Mouse (Mus musculus) kidney, embryonic 15.5 days (tissue): ENCODE measurements at regions not wholly inside any gene's neighbourhood (a gene's known extent, or its start where the extent isn't known, plus 50 kb on each side); places are given as distances from the start of the nearest gene placed in this dataset.

ENCODE experiments used
- ATAC-seq: fragments of 200-750 bp; cut with Nextera tagmentation; replicated peaks from 2 replicates; pipeline ENCODE4 v1.8.0; 2017; ENCODE audit warnings: moderate TSS enrichment; ENCODE audit not compliant: low FRiP score
- H3K27ac ChIP-seq: fragments of 300-500 bp; sonication (generic); 2 replicates; pipeline ENCODE4 v1.5.1; 2015; ENCODE audit warnings: mild to moderate bottlenecking, inconsistent platforms
- H3K27me3 ChIP-seq: fragments of 300-500 bp; sonication (generic); 2 replicates; pipeline ENCODE4 v1.6.1; 2015; ENCODE audit warnings: inconsistent platforms
- H3K36me3 ChIP-seq: fragments of 300-500 bp; sonication (generic); 2 replicates; pipeline ENCODE4 v1.6.1; 2015; ENCODE audit warnings: inconsistent platforms
- H3K4me1 ChIP-seq: fragments of 300-500 bp; sonication (generic); 2 replicates; pipeline ENCODE4 v1.6.1; 2015; ENCODE audit warnings: inconsistent platforms
- H3K4me2 ChIP-seq: fragments of 300-500 bp; sonication (generic); 2 replicates; pipeline ENCODE4 v1.6.1; 2015; ENCODE audit warnings: moderate library complexity, mild to moderate bottlenecking, inconsistent platforms
- H3K4me3 ChIP-seq: fragments of 300-500 bp; sonication (generic); replicated peaks from 2 replicates; pipeline ENCODE4 v1.5.1; 2015; ENCODE audit warnings: mild to moderate bottlenecking, inconsistent platforms
- H3K9ac ChIP-seq: fragments of 300-500 bp; sonication (generic); 2 replicates; pipeline ENCODE4 v1.6.1; 2015; ENCODE audit warnings: mild to moderate bottlenecking, inconsistent platforms
- H3K9me3 ChIP-seq: fragments of 300-500 bp; sonication (generic); replicated peaks from 2 replicates; pipeline ENCODE4 v1.6.1; 2016; ENCODE audit warnings: inconsistent platforms
- WGBS: fragments of 180-500 bp; shearing (Covaris S2); methylation state at CpG from one replicate; pipeline ENCODE4 v1.1.7; 2015; ENCODE audit warnings: mixed read lengths; 5-methylcytosine and 5-hydroxymethylcytosine counted together

- no peak overlapping the region for H3K4me3 ChIP-seq
- H3K27ac ChIP-seq, result no peak overlapping the region
- no peak overlapping the region for H3K4me2 ChIP-seq
- WGBS, result 89% methylated on average over 1 of the region's 1 CpGs
- H3K9ac ChIP-seq, result no peak overlapping the region
- H3K27me3 ChIP-seq, result no peaks in the 10 kb centered on the region
- no peaks in the 10 kb centered on the region for H3K36me3 ChIP-seq
- H3K4me1 ChIP-seq, result no peaks in the 10 kb centered on the region
- ATAC-seq, result no peak
- H3K9me3 ChIP-seq, result peaks cover 5% of the 10 kb centered on the region; the same call in 1 of the 2 replicates
These were observed 710.6 kb upstream of the Marcks start for GRCm38 (mm10) chr10:37849291-37849846.

GRCm38 (mm10) chr10:37842820-37843219 is 704.1 kb upstream of the Marcks start:
- no peak overlapping the region for H3K9ac ChIP-seq
- no peaks in the 10 kb centered on the region for H3K9me3 ChIP-seq
- WGBS, result 77% methylated on average over 5 of the region's 5 CpGs

DNA sequence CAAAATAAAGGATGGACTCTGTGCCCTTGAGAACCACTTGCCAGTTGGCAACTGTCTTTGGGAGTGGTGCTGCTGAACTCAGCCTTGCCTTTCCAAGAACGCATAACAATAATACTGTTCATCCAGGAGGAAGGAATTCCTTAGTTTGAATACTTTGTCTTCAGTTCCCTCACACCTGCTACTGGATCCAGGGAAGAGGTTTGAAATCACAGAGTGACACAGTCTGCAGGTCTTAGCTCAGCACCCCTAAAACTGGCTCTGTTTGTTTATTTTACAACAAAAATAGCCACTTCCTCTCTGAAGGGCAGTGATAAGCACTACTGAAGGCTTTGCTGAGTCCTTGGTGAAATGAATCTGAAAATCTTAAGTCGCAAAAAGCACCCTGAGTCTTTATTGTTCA is 703.1 kb upstream of the Marcks start:
- Histone ChIP-seq H3K36me3 (no peaks in the 10 kb centered on the region), H3K27me3 (no peaks in the 10 kb centered on the region), H3K4me1 (no peaks in the 10 kb centered on the region), H3K9ac (no peak overlapping the region), H3K27ac (no peak overlapping the region), H3K4me2 (no peak overlapping the region), H3K4me3 (no peak overlapping the region), H3K9me3 (no peaks in the 10 kb centered on the region)
- no peak for ATAC-seq
- 47% methylated on average over 2 of the region's 2 CpGs for WGBS

More at GRCm38 (mm10) chr10:37842820-37843219, 704.1 kb upstream of the Marcks start:
- no peak overlapping the region for H3K4me2 ChIP-seq
- no peak overlapping the region for H3K4me3 ChIP-seq
- H3K36me3 ChIP-seq, result no peaks in the 10 kb centered on the region
- no peaks in the 10 kb centered on the region for H3K4me1 ChIP-seq
- no peaks in the 10 kb centered on the region for H3K27me3 ChIP-seq
- H3K27ac ChIP-seq, result no peak overlapping the region
- ATAC-seq, result no peak

DNA sequence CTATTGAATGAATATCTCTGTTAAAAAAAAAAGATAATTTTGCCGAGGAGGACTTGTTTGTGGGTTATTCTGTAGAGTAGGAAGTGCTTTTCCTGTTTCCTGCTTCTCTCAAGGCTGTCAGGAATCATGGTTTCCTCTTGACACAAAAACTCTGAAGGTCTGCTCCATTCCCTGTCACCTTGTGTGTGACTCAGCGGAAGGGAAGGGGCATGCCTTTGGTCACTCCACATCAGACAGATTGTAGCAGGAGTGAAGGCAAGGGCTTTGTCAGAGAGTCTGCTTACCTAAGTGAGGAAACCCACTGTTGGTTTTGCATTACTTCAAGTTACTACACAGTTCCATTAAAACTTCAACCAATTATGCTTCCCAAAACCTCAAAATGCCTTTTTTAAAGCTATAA is 699.0 kb upstream of the Marcks start:
- 71% methylated on average over 2 of the region's 2 CpGs for WGBS
- H3K9ac ChIP-seq, result no peak overlapping the region

DNA sequence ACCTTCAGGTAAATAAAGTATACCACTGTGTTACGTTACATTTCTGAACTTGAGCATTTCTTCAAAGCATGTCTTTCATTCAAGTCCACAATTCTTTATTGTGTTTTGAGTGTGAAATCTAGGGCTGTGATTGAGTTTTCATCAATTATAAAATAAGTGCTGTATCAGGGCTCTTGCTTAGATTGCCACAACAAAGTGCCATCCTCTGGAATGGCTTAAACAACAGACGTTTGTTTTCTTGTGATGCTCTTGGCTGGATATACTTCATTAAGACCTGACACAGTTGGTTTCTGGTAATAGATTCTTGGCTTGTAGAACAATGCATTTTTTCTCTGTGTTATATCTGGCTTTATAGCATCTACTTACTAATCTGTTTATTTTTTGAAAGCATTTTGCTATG is 674.3 kb upstream of the Marcks start:
- 0 out of 2 replicates have a peak, but pooled peaks cover 3% of the 10 kb centered on the region for H3K4me1 ChIP-seq
- H3K4me2 ChIP-seq, result no peak overlapping the region
- no peaks in the 10 kb centered on the region for H3K9me3 ChIP-seq
- H3K27ac ChIP-seq, result no peak overlapping the region
- 72% methylated on average over 2 of the region's 2 CpGs for WGBS
- no peak overlapping the region for H3K9ac ChIP-seq
- no peak overlapping the region for H3K4me3 ChIP-seq
- H3K27me3 ChIP-seq, result no peaks in the 10 kb centered on the region
- no peak for ATAC-seq
- H3K36me3 ChIP-seq, result no peaks in the 10 kb centered on the region

More for the DNA sequence above, 699.0 kb upstream of the Marcks start:
- H3K4me1 ChIP-seq, result no peaks in the 10 kb centered on the region
- H3K4me2 ChIP-seq, result no peak overlapping the region
- no peak overlapping the region for H3K4me3 ChIP-seq
- no peaks in the 10 kb centered on the region for H3K36me3 ChIP-seq
- no peaks in the 10 kb centered on the region for H3K27me3 ChIP-seq
- no peak overlapping the region for H3K27ac ChIP-seq
- 0 out of 2 replicates have a peak, but pooled peaks have one; percentile 36 for ATAC-seq
- H3K9me3 ChIP-seq, result no peaks in the 10 kb centered on the region

DNA sequence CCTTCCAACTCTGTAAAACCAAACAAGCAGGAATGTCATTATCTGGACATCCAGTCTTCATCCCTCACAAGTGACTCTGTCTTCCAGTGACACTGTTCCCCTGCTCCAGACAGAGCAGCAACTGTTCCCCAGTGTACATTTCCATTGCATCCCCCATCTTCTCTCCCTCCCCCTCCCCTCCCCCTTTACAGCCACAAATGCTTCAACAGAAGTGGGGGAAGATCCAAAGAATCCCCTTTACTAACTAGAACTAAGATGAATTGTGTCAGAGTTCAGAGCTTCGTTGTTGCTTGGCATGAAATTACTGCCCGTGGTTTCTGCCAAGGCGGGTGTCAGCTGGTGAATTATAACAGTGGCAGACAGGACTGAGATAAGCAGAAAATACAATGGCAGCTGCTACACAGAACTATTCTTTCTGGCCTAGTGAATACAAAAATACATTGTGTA is 673.7 kb upstream of the Marcks start:
- 13% methylated on average over 3 of the region's 3 CpGs for WGBS
- Histone ChIP-seq H3K4me3 (no peak overlapping the region), H3K4me1 (0 out of 2 replicates have a peak, but pooled peaks cover 3% of the 10 kb centered on the region)

DNA sequence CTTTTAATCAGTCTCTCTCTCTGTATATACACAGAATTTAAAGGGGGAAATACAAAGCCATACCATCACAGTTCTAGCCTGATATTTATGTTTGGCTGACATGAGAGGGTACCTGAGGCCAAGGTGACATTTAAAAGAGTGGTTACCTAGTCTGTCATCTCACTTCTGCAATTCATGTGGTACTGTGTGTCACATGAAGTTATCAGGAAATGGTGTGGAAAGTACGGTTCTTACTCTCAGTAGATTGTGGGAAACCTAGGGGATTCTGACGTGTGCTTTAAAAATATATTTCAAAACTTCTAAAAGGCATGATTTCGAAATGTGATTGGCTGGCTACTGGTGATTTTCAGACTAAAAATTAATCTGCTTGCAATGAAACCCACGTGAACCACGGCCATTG is 673.1 kb upstream of the Marcks start:
- no peak overlapping the region for H3K9ac ChIP-seq
- no peak overlapping the region for H3K4me2 ChIP-seq
- no peak overlapping the region for H3K4me3 ChIP-seq
- WGBS, result 84% methylated on average over 5 of the region's 5 CpGs
- no peaks in the 10 kb centered on the region for H3K36me3 ChIP-seq
- no peaks in the 10 kb centered on the region for H3K27me3 ChIP-seq
- no peak for ATAC-seq
- H3K9me3 ChIP-seq, result no peaks in the 10 kb centered on the region
- no peak overlapping the region for H3K27ac ChIP-seq
- H3K4me1 ChIP-seq, result 0 out of 2 replicates have a peak, but pooled peaks cover 3% of the 10 kb centered on the region

More for the DNA sequence above, 673.7 kb upstream of the Marcks start:
- H3K36me3 ChIP-seq, result no peaks in the 10 kb centered on the region
- H3K27me3 ChIP-seq, result no peaks in the 10 kb centered on the region
- no peak overlapping the region for H3K27ac ChIP-seq
- no peak overlapping the region for H3K9ac ChIP-seq
- H3K9me3 ChIP-seq, result no peaks in the 10 kb centered on the region
- no peak for ATAC-seq
- H3K4me2 ChIP-seq, result no peak overlapping the region

DNA sequence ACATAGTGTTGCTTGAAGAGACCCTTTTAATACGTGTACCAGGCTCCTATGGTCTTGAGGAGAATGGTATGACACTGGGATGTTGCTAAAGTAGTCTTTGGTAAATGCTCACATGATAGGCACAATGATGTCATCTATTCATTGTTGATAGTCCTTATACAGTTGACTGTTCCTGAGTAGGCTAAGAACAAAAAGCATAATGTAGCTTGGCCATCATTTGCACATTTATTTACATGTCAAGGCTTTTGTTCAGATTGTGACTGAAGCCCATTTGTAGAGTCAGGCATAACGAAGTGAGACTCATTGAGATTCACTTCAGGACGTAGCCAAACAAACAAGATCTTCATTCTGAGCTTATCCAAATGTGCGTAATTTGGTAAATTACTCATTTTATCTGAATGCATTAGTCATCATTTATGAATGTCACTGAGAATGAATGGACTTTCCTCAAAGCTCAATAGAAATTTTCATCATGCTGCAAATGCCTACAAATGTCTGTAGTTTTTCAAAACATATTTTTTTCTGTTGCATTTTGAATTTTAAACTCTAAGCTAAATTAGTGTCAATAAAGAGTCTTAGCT is 664.6 kb upstream of the Marcks start:
- Histone ChIP-seq H3K27me3 (no peaks in the 10 kb centered on the region), H3K27ac (no peak overlapping the region), H3K9ac (no peak overlapping the region), H3K4me3 (no peak overlapping the region), H3K9me3 (no peaks in the 10 kb centered on the region), H3K36me3 (no peaks in the 10 kb centered on the region), H3K4me2 (no peak overlapping the region), H3K4me1 (no peaks in the 10 kb centered on the region)
- ATAC-seq, result no peak
- 81% methylated on average over 4 of the region's 4 CpGs for WGBS

DNA sequence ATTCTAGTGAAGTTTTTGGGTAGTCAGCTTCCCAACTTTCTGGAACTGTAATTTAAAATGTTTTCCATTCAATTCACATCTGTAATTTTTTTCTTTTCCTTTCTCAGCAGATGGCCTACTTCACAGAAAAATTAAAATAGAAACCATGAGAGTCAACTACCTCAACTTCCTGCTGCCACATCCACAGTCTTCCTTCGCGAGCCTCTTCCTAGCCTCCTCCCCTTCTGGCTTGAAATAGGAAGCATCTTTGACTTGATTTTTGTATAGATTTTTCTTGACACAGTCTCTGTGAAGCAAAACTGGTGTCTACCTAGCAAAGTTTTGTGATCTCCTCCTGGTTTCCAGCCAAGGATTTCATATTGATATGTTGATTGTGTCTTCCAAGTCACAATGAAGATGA is 660.7 kb upstream of the Marcks start:
- Histone ChIP-seq H3K27ac (no peak overlapping the region), H3K9ac (no peak overlapping the region), H3K9me3 (no peaks in the 10 kb centered on the region), H3K36me3 (no peaks in the 10 kb centered on the region), H3K4me1 (no peaks in the 10 kb centered on the region), H3K27me3 (no peaks in the 10 kb centered on the region), H3K4me3 (no peak overlapping the region), H3K4me2 (no peak overlapping the region)
- ATAC-seq, result no peak
- 76% methylated on average over 2 of the region's 2 CpGs for WGBS

GRCm38 (mm10) chr10:37798285-37798684 is 659.6 kb upstream of the Marcks start:
- no peak overlapping the region for H3K4me3 ChIP-seq
- H3K4me2 ChIP-seq, result no peak overlapping the region
- H3K9ac ChIP-seq, result no peak overlapping the region
- no peaks in the 10 kb centered on the region for H3K4me1 ChIP-seq
- H3K9me3 ChIP-seq, result no peaks in the 10 kb centered on the region
- no peaks in the 10 kb centered on the region for H3K36me3 ChIP-seq
- no peak overlapping the region for H3K27ac ChIP-seq
- ATAC-seq, result no peak
- no peaks in the 10 kb centered on the region for H3K27me3 ChIP-seq

DNA sequence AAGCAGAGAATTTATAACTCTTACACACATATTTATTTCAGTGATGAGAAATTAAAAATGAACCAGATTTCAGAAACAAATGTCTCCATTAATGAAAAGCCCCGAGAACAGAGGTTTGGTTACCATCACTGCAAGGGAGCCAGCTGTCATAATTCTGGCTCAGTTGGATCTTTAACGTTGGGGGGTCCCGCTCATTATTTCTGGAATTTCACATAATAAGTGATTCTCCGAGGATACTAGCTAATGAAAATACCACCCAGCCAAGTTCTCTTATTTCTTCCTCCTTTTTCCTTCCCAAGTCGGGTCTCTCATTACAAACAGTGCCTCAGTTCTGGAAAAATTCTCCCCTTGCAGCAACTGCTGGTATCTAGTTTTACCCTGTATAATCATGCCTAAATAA is 659.0 kb upstream of the Marcks start:
- Histone ChIP-seq H3K9ac (no peak overlapping the region), H3K27me3 (no peaks in the 10 kb centered on the region), H3K27ac (no peak overlapping the region), H3K4me1 (no peaks in the 10 kb centered on the region), H3K36me3 (no peaks in the 10 kb centered on the region), H3K4me2 (no peak overlapping the region), H3K9me3 (no peaks in the 10 kb centered on the region), H3K4me3 (no peak overlapping the region)
- 65% methylated on average over 5 of the region's 5 CpGs for WGBS
- ATAC-seq, result no peak

- H3K9me3 ChIP-seq, result no peaks in the 10 kb centered on the region
- H3K9ac ChIP-seq, result no peak overlapping the region
- no peaks in the 10 kb centered on the region for H3K4me1 ChIP-seq
- H3K27ac ChIP-seq, result no peak overlapping the region
- H3K36me3 ChIP-seq, result no peaks in the 10 kb centered on the region
- WGBS, result 81% methylated on average over 3 of the region's 3 CpGs
- H3K4me2 ChIP-seq, result no peak overlapping the region
- H3K4me3 ChIP-seq, result no peak overlapping the region
- no peaks in the 10 kb centered on the region for H3K27me3 ChIP-seq
- ATAC-seq, result no peak
These were observed 654.2 kb upstream of the Marcks start for GRCm38 (mm10) chr10:37792878-37793277.

- H3K27me3 ChIP-seq, result no peaks in the 10 kb centered on the region
- no peak overlapping the region for H3K4me2 ChIP-seq
- H3K9me3 ChIP-seq, result no peaks in the 10 kb centered on the region
- no peak overlapping the region for H3K9ac ChIP-seq
- no peak overlapping the region for H3K27ac ChIP-seq
- 92% methylated on average over 5 of the region's 5 CpGs for WGBS
- no peak overlapping the region for H3K4me3 ChIP-seq
- no peaks in the 10 kb centered on the region for H3K4me1 ChIP-seq
- ATAC-seq, result no peak
- H3K36me3 ChIP-seq, result no peaks in the 10 kb centered on the region
These were observed 649.3 kb upstream of the Marcks start for GRCm38 (mm10) chr10:37788049-37788448.
